Mouse (Mus musculus) forelimb bud, embryonic 11.5 days (tissue): Measurements from ENCODE around the gene Opn3.

Experiments
- DNase-seq: peaks from one replicate; pipeline ENCODE4 v3.0.0-alpha.2; 2012; ENCODE audit warnings: low read depth, low spot score

Gene Opn3

DNA sequence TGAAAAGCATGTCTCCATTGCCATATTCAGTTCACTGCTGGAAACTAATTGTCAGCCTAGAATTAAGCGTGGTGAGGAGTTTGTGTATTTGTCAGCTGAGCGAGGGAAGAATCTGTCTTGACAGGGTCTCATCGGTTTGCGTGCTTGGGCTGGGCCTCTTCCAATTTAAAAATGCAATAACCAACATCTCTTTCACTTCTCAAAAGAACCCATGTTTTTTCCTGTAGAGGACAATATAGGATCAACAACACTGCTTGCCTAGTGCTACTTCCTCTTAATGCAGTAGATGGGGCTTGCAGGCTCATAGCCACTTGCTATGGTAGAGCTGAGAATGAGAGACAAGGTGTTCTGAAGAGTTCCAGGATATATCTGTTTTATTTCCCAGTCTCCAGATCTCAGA, 32.7 kb downstream of the Opn3 start:
- DNase-seq = no peak

DNA sequence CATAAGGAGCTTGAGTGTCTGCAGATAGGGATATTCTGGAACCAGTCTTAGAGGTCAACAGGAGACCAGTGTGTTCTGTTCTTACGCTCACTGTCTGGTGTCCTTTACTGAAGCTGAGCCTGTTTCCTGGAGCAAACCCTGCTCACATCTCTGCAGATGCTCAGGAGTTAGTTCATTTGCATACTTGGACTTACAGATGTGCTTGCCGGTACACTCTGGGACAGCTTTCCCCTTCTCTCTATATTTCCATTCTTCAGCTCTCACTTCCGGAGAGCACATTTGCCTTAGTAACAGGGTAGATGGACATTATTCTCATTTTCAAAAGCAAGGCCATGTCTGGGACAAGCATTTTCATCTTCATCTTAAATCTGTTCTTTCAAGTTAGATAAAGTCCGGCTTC, 44.0 kb downstream of the Opn3 start:
- DNase-seq = no peak

DNA sequence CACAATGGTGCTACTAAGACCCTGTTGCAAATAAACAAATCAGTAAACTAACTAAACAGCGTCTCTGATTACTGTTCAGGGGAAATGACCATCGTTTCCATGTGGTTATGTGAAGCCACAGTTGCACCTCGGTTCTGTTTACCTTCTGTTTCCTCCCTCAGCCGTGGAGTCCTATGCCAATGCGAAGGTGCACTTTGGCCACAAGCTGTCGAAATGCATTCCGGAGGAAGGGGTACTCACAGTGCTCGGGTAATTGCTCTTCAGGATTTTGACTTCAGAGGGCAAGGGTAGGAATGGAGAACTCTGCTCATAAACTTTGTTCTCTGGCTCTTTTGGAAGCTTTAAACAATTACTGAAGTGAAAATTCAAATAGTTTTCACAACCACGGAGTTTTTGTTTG, 45.6 kb downstream of the Opn3 start:
- DNase-seq = no peak

DNA sequence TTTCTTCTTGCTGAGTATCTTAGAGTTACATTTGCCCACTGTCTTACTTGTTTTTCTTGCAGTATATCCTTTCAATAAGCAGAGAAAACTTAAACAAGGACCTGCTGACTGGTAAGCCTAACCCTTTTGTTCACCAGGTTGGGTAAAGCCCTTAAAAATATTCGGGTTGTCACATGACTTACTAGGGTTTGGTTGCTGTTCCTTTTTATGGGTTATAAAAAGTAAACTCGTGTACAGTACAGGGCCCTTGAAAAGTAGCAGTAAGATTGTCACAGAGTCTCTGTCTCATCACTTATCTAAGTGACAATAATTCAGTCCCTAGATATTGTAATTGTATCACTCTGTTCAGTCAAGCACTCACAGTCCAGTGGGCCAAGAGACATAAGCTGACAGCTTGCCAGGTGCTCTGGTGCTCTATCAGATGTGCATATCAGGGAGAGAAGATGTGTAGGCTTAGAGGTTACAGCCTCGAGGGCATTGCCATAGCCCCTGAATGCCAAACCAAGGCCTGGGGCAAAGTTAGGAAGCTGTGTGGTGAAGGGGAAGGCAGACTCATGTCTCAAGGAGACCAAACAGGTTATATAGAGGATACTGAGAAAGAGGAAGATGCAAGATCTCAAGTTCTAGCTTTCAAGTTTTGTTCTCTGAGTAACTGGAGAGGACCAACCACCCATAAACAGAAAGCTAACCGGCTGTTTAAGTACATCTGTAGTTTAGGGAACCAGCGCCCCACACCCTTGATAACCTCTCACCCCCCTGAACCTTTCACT, 48.9 kb downstream of the Opn3 start:
- no peak for DNase-seq

DNA sequence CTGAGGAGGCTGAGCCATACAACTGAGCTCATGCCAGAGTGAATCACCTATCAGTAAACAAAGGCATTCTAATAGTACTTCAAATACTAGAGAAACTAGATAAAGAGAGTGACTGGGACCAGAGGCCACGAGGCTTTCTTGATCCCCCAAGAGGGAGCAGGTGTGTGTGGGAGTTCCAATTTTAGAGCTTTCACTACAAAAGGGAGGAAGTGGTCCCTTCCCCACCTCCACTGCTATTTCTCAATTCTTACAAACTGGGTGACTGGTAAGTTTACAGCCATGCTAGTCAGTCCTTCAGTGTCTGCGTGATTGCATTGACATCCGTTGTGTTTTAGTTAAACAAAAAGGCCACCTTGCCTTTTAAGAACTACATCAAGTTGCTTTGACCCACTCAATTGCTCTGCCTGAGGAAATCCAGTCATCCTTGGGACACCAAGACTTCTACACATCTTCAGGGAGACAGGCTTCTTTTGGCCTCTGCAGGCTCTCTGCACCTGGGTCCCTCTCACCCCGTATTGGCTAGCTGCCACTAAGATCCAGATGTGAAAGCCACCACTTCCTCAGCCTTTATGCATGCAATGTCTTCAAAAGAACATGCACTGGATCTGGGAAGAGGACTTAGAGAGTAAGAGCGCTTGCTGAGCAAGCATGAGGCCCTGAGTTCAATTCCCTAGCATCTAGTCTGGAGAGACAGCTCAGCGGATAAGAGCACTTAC, 52.0 kb downstream of the Opn3 start:
- no peak for DNase-seq

DNA sequence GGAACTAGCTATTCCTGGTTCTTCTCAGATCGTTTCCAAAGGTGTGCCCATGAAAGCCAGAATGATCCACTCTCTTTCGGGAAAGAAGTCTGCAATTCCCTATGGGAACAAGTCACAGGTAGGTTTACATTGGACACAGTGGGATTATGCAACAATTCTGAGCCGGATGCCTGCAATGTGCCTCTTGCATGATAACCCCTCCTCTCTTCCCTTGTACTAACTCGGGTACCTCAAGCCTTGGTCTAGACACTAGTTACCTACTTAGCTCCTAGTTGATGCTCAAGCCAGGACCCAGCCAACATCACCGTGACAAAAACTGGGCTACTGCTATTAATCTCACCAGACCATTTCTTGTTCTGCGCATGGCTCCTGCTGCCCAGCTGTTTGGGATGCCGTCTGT, 53.5 kb downstream of the Opn3 start:
- no peak for DNase-seq

DNA sequence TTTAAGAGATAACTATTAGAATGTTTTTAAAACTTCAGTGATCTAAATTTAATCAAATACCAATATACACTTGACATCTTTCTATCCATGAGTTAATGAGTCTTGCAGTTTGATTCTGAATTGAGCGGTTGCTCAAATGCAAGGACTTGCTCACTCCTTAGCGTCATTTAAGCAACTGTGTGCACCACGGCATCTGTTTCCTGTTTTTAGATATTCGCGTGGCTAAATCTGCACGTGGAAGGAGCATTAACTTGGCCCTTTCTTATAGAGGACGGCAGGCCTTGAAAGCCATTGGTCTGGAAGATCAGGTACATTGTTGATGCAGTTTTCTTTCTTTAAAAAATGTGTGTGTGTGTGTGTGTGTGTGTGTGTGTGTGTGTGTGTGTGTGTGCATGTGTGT, 54.9 kb downstream of the Opn3 start:
- no peak for DNase-seq

DNA sequence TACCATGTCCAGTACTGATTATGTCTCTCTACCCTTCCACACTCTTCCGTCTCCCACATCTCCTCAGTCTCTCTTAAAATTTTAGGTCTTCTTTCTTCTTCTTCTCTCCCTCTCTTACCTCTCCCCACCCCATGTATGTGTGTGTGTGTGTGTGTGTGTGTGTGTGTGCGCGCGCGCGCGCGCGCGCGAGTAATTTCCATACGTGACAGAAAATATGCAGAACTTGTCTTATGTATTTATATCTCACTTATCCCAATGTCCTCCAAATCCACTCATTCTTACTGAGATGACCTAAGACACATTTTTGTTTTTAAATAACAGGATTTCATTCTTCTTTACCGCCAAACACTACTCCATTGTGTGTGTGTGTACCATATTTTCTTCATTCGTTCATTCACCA, 60.1 kb downstream of the Opn3 start:
- DNase-seq = no peak

DNA sequence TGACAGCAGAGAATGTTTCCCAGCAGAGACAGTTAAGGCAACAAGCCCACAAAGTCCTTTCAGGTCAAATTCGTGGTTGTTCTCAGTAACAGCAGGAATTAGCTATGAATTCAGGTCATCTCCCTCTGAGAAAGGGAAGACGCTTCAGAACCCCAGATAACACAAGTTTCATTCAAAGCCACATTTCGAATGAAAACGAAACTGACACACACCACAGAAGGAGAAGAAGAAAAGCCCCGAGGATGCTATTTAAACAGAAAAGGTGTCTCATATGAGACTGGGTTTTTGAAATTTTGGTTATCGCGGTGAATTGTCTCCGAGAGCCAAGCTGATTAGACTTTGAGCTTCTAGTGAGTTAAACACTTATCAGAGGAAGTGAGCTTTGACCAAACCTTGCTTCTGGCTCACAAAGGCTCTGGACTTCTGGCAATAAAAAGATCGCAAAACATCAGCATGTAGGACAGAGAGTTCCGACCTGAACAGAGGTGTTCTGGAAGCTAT, 60.8 kb downstream of the Opn3 start:
- no peak for DNase-seq

DNA sequence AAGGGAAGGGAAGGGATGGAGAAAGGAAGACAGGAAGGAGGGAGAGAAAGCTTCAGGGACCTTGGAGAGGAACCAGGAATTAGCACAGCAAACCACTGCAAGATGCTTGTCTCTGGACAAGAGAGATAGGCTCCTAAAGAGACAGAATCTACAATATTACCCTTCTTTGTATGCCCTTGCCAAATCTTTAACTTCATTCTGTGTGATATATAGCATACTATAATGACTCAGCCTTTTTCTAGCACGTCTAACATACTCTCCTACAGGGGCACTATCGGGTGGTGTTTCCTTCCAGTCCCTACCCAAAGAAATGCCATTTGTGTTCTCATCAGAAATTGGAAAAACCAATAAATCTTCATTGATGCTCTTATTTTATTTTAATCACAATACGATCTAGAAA, 61.5 kb downstream of the Opn3 start:
- DNase-seq = no peak

DNA sequence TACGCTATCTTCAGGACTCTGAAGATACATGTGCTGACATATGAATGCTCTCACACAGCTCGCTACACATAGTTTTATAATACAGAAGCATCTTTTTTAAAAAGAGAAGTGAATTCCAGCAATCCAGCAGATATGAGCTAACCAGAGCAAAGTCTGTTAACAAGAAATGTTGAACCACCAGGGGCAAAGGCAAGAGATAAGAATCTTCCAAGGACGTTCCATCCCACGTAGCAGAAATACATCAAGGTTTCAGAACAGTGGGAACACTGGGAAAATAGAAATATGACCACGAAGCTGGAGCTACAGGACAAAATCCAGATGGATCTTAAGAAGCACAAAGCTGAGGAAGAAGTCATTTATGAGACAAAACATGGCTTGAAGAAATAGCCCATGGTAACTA, 62.2 kb downstream of the Opn3 start:
- DNase-seq = no peak

DNA sequence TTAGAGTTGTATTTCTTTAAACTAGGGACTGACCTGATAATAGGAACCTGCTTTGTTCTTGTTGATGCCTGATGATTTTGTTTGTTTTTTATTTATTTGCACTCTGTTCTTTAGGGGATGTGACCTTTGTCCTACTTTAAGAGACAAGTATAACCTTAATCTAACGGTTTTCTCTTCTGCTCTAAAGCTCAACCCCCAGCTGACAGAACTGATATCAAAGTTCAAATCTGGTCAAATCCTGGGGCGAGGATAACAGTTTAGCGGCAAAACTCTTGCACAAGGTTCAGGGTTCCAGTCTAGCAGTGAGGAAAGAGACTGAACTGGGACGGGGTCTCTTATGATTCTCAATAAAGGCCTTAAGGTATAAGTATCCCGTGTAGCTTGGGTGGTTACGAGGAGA, 63.3 kb downstream of the Opn3 start:
- DNase-seq = no peak

DNA sequence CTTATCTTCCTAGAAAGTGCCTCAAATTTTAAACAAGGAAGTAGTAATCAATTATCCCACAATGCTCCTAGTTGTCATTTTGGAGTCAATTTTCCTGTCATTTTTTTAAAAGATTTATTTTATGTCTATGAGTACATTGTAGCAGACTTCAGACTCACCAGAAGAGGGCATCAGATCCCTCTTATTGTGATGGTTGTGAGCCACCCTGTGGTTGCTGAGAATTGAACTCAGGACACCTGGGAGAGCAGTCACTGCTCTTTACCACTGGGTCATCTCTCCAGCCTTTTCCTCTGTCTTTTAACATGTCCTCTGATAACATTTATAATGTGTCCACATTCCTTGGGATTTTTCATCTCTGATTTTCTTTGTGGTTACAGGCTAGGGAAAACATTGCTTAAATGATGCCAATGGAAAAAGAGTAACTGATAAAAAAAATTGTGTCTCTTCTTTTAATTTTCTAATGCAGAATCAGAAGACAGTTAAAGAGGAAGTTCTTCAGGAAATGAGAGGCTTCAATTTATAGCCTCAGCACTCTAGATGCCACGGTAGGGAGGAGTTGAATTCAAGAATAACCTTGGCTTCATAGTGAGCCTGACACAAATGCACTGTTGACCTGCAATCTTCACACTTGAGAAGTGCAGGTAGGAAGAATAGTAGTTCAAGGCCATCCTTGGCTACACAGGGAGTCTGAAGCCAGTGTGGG, 66.4 kb downstream of the Opn3 start:
- peak; percentile 24 for DNase-seq

DNA sequence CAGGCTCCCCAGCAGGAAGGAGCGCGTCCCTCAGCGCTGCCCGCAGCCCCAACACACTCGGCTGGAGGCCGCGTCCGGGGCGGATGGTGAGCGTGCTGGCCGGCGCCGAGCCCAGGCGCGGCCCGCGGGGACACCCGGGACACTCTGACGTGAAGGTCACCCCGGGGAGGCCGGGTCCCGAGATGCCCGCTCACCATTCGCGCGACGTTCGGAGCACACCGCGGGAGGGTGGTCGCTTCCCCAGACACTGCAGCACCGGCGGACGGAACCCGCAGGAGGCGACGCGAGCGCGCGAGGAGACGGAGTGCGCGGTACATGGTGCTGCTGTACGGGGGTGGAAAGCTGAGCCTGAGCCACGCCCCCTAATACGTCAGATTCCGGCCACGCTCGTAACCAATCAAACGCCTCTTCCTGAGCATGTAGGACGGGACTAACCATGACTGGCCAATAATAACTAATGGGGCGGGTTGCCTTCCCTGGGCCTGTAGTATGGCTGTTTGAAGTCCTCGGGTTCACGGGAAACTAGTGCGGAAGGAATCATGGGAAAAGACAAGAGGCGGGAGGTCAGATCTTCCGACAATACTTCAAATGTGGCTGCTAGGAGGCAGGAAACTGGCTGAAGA, 67.2 kb downstream of the Opn3 start, which contains the start of gene Fh1:
Gene Fh1, minus strand, starts transcription at position 379 of the 623 bp plus-strand sequence.
- peak; percentile 96 for DNase-seq

DNA sequence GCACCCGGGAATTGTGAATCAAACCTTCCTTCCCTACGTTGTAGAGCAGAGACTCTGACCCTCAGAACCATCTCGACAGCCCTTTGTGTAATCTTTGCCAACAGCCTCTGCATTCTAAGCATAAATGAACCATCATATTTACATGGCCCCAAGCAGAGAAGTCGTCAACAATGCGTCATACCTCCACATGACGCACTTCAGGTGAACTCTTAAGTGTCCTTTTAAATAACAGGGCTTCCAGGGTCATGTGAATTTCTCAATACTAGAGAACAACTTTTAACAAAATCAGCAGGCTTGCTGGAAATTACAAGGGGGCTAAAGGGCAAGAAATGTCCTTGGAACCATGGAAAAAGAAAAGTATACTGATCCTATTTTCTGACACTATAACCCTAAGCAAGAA, 68.9 kb downstream of the Opn3 start:
- DNase-seq = no peak

DNA sequence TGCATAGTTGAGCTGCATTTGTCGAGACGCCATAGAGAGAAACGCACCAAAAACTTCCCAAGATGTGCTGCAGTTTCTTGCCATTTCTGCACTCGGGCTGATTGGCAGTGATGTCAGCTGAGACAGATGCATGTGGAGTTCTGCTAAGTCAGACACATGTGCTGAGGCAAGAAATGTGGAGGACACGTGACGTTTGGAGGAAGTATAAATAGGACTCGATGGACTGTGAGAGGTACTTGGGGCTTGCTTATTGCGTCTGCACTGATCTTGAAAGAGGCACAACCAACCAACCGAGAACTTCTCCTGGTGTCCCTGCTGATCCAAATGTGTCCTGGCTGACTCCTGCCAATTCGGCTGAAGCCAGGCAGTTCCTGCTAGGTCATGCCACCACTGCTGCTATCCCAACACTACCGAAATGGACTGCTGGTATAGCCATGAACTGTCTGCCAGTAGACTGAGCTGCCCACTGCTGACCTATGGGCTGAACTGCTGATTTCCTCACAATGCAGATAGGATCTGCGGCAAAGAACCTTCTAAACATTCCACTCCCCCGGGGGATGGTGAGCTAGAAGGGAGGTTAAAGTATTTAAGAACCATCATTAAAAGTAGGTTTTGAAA, 72.7 kb downstream of the Opn3 start, which contains the start of gene Kmo:
Gene Kmo, plus strand, starts transcription at position 568 of the 618 bp plus-strand sequence.
- no peak for DNase-seq

DNA sequence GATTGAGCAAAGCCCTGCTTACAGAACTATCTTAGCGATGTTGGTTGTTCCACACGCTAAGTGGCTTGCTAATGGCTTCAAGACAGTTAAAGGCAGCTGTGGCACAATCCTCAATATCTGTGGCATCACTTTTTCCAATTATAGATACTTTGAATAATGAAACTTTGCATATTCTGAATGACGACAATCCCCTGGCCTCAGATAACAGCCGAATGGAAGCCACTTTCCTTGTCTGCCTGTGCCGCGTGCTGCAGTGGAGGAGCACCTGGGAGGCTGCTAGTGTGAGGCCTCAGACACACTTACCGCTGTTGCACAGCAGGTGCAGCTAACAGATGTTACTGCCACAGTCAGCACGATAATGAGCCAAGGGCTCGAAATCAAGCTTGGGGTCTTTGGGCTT, 77.6 kb downstream of the Opn3 start:
- DNase-seq = no peak
